Mouse (Mus musculus) neural tube, embryonic 14.5 days (tissue): ENCODE measurements at regions not wholly inside any gene's neighbourhood (a gene's known extent, or its start where the extent isn't known, plus 50 kb on each side); places are given as distances from the start of the nearest gene placed in this dataset.

Source experiments
- ATAC-seq: fragments of 200-750 bp; cut with Nextera tagmentation; 2 replicates; pipeline ENCODE4 v1.8.0; 2017; ENCODE audit warnings: low read depth, mild to moderate bottlenecking, moderate TSS enrichment, moderate library complexity
- H3K27ac ChIP-seq: fragments of 300-500 bp; sonication (generic); 2 replicates; pipeline ENCODE4 v1.5.1; 2014; ENCODE audit warnings: low read depth, mild to moderate bottlenecking, control low read depth, low read length, moderate library complexity, mixed read lengths
- H3K27me3 ChIP-seq: fragments of 300-500 bp; sonication (generic); 2 replicates; pipeline ENCODE4 v1.6.1; 2014; ENCODE audit warnings: low read length; ENCODE audit not compliant: control insufficient read depth, insufficient read depth
- H3K36me3 ChIP-seq: fragments of 300-500 bp; sonication (generic); 2 replicates; pipeline ENCODE4 v1.6.1; 2014; ENCODE audit warnings: low read length, mixed read lengths; ENCODE audit not compliant: control insufficient read depth, insufficient read depth
- H3K4me1 ChIP-seq: fragments of 300-500 bp; sonication (generic); 2 replicates; pipeline ENCODE4 v1.6.1; 2014; ENCODE audit warnings: low read length; ENCODE audit not compliant: control insufficient read depth, insufficient read depth
- H3K4me2 ChIP-seq: fragments of 300-500 bp; sonication (generic); 2 replicates; pipeline ENCODE4 v1.6.1; 2014; ENCODE audit warnings: mild to moderate bottlenecking, low read depth, low read length, control low read depth
- H3K4me3 ChIP-seq: fragments of 300-500 bp; sonication (generic); 2 replicates; pipeline ENCODE4 v1.5.1; 2014; ENCODE audit warnings: low read depth, low read length, control low read depth, mixed read lengths
- H3K9ac ChIP-seq: fragments of 300-500 bp; sonication (generic); replicated peaks from 2 replicates; pipeline ENCODE4 v1.6.1; 2014; ENCODE audit warnings: low read depth, mild to moderate bottlenecking, control low read depth, low read length, mixed read lengths
- H3K9me3 ChIP-seq: fragments of 300-500 bp; sonication (generic); 2 replicates; pipeline ENCODE4 v1.6.1; 2016; ENCODE audit warnings: low read length; ENCODE audit not compliant: control insufficient read depth
- WGBS: fragments of 180-500 bp; shearing (Covaris S2); extraction: QIAGEN DNeasy Blood & Tissue Kit; methylation state at CpG from one replicate; pipeline ENCODE4 v1.1.7; 2014; 5-methylcytosine and 5-hydroxymethylcytosine counted together

DNA sequence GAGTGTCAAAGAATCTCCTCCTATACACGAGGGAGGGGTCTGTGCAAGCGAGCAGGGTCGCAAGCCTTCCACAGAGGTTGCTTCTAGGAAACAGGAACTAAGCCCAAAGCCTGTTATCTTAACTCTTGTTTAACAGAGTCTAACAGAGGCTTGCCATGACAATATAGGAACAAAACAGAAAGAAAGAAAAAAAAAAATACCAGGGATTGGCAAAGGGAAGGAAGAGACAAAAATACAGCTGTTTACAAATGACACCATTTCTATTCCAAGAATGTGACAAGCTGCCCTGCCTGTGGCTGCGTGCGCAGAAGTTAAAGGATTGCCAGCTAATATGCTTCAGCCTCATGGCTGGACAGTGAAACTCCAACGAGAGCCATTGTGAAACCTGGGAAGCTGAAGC, 173.8 kb upstream of the Ubr2 start:
- 80% methylated on average over 6 of the region's 6 CpGs for WGBS
- Histone ChIP-seq H3K9ac (no peak overlapping the region), H3K27ac (no peak overlapping the region), H3K36me3 (no peaks in the 10 kb centered on the region), H3K9me3 (no peaks in the 10 kb centered on the region), H3K4me2 (no peak overlapping the region), H3K4me1 (no peaks in the 10 kb centered on the region), H3K27me3 (no peaks in the 10 kb centered on the region), H3K4me3 (no peak overlapping the region)
- no peak for ATAC-seq

GRCm38 (mm10) chr17:47182118-47182517, 171.8 kb upstream of the Ubr2 start:
- ATAC-seq = no peak
- Histone ChIP-seq H3K9ac (no peak overlapping the region), H3K27ac (no peak overlapping the region), H3K36me3 (no peaks in the 10 kb centered on the region), H3K9me3 (no peaks in the 10 kb centered on the region), H3K4me1 (peaks cover 6% of the 10 kb centered on the region; the same call in 1 of the 2 replicates), H3K27me3 (no peaks in the 10 kb centered on the region), H3K4me3 (no peak overlapping the region), H3K4me2 (no peak overlapping the region)
- WGBS = 61% methylated on average over 6 of the region's 6 CpGs

DNA sequence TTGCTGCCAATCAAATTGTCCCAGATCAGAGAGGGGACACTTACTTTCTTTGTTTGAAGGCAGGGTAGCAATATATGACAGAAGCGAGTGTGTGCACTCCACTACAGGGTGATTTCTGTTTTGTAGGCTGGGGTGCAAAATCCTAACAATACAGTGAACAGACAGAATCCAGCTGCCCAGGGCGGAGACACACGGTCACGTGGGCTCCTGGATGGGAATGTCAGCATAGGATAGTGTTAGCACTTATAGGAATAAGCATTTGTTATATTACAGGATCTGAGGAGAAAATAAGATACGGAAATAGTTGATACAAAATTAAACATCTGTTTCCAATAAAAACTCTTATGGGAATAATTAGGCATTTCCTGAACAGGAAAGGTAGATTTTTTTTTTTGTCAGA, 169.1 kb upstream of the Ubr2 start:
- no peaks in the 10 kb centered on the region for H3K9me3 ChIP-seq
- H3K4me2 ChIP-seq = no peak overlapping the region
- WGBS = 75% methylated on average over 5 of the region's 5 CpGs
- H3K9ac ChIP-seq = no peak overlapping the region
- no peak overlapping the region for H3K4me3 ChIP-seq
- no peak for ATAC-seq
- no peaks in the 10 kb centered on the region for H3K27me3 ChIP-seq
- H3K4me1 ChIP-seq = peaks cover 6% of the 10 kb centered on the region; the same call in 1 of the 2 replicates
- no peaks in the 10 kb centered on the region for H3K36me3 ChIP-seq
- no peak overlapping the region for H3K27ac ChIP-seq

GRCm38 (mm10) chr17:47178705-47179104, 168.3 kb upstream of the Ubr2 start:
- H3K9ac ChIP-seq = no peak overlapping the region
- WGBS = 22% methylated on average over 5 of the region's 5 CpGs
- peak overlapping the region; percentile 52; the same call in 1 of the 2 replicates for H3K27ac ChIP-seq
- H3K9me3 ChIP-seq = no peaks in the 10 kb centered on the region
- no peak overlapping the region for H3K4me3 ChIP-seq
- H3K4me1 ChIP-seq = peaks cover 6% of the 10 kb centered on the region; the same call in 1 of the 2 replicates
- H3K36me3 ChIP-seq = no peaks in the 10 kb centered on the region
- no peaks in the 10 kb centered on the region for H3K27me3 ChIP-seq
- H3K4me2 ChIP-seq = no peak overlapping the region
- ATAC-seq = peak; percentile 39; the same call in 1 of the 2 replicates

DNA sequence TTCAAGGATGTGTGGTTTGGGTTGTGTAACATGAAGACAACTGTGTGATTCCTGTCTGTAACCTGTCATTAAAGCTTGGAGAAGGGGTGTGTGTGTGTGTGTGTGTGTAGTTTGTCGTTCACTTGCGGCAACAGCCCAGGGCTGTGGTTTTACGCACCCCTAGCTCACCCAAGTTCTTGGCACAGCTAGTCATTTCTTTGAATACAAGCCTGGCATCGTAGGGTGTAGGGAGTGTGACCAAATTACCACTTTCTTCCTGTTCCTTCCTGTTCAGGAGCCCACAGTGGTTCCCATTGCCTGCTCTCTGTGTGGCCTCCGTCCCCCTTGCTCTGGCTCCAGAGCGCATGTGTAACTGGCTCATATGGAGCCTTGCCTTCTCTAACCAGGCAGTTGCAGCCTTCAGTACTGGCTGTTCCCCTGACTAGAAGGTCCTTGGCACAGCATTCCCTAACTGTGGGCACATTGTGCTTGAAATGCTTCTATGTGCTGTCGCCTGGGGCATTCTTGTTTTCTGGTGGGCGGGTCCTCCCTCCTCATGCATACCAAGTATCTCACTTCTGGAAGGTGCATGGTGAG, 167.4 kb upstream of the Ubr2 start:
- WGBS = 73% methylated on average over 8 of the region's 8 CpGs
- Histone ChIP-seq H3K4me3 (no peak overlapping the region), H3K36me3 (no peaks in the 10 kb centered on the region), H3K9ac (no peak overlapping the region), H3K27me3 (no peaks in the 10 kb centered on the region), H3K9me3 (no peaks in the 10 kb centered on the region), H3K4me2 (no peak overlapping the region), H3K27ac (no peak overlapping the region), H3K4me1 (peaks cover 6% of the 10 kb centered on the region; the same call in 1 of the 2 replicates)
- ATAC-seq = no peak

DNA sequence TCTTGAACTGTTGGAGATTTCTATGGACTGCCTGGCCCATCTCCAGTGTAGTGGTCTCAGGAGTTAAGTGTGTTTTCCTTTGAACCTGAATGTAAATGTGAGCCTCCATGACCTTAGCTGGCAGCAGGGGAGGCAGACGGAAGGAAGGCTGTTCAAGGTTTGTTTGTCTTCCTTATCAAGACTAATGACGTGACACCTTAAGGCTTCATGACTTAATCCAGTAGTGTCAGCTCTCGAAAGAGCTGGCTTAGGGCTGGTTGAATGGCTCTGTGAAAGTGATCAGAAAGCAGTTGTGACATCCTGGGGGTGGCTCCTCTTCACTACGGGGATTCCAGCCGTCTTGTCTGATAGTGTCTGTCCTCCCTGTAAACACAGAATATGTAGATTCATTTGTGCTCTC, 166.0 kb upstream of the Ubr2 start:
- Histone ChIP-seq H3K9me3 (no peaks in the 10 kb centered on the region), H3K36me3 (no peaks in the 10 kb centered on the region), H3K27ac (no peak overlapping the region), H3K27me3 (no peaks in the 10 kb centered on the region), H3K4me2 (no peak overlapping the region), H3K4me1 (peaks cover 6% of the 10 kb centered on the region; the same call in 1 of the 2 replicates), H3K4me3 (no peak overlapping the region), H3K9ac (no peak overlapping the region)
- WGBS = 81% methylated on average over 5 of the region's 5 CpGs
- no peak for ATAC-seq

GRCm38 (mm10) chr17:47174748-47175215, 164.4 kb upstream of the Ubr2 start:
- Histone ChIP-seq H3K27ac (no peak overlapping the region), H3K4me3 (no peak overlapping the region), H3K4me1 (peaks cover 6% of the 10 kb centered on the region; the same call in 1 of the 2 replicates), H3K27me3 (no peaks in the 10 kb centered on the region), H3K9me3 (no peaks in the 10 kb centered on the region), H3K9ac (no peak overlapping the region), H3K36me3 (no peaks in the 10 kb centered on the region), H3K4me2 (no peak overlapping the region)
- 73% methylated on average over 12 of the region's 12 CpGs for WGBS
- ATAC-seq = no peak

GRCm38 (mm10) chr17:47171801-47172200, 161.4 kb upstream of the Ubr2 start:
- Histone ChIP-seq H3K4me3 (no peak overlapping the region), H3K9me3 (no peaks in the 10 kb centered on the region), H3K4me1 (peaks cover 5% of the 10 kb centered on the region; the same call in 1 of the 2 replicates), H3K4me2 (no peak overlapping the region), H3K9ac (no peak overlapping the region), H3K27ac (no peak overlapping the region), H3K36me3 (no peaks in the 10 kb centered on the region), H3K27me3 (no peaks in the 10 kb centered on the region)
- no peak for ATAC-seq
- 91% methylated on average over 5 of the region's 5 CpGs for WGBS

- H3K9me3 ChIP-seq = no peaks in the 10 kb centered on the region
- no peaks in the 10 kb centered on the region for H3K27me3 ChIP-seq
- no peak overlapping the region for H3K4me3 ChIP-seq
- no peak overlapping the region for H3K9ac ChIP-seq
- H3K36me3 ChIP-seq = no peaks in the 10 kb centered on the region
- ATAC-seq = no peak
- peaks cover 5% of the 10 kb centered on the region; the same call in 1 of the 2 replicates for H3K4me1 ChIP-seq
- WGBS = 91% methylated on average over 13 of the region's 13 CpGs
- no peak overlapping the region for H3K4me2 ChIP-seq
- H3K27ac ChIP-seq = no peak overlapping the region
These were observed 160.7 kb upstream of the Ubr2 start for GRCm38 (mm10) chr17:47170978-47171593.
